Comparison of ENCODE assay signal across 15 mouse cellular contexts in genomic region chr4:46885627-46886383, GRCm38 (mm10).
DNase-seq lines count a peak whose midpoint lies in the region; ATAC-seq and TF ChIP-seq lines count a peak whose summit lies in the region.
"Had no signal": no experiment of that assay in that cellular context is flagged by ENCODE, and none has a peak within 500 bp of the region (broad histone marks: within the 10 kb centered on the region; RNA-seq: fewer than 3 reads in every experiment).

No protein-coding gene starts in this region.

- TF ChIP-seq POLR2A in lung, adult 2 months (IDR thresholded peaks at IDR 0.05; ENCODE audit: borderline replicate concordance, extremely low read depth, low read depth, low read length) = no peak

- no peaks in the 10 kb centered on the region for H3K9me3 ChIP-seq in intestine, embryonic 15.5 days
- no peaks in the 10 kb centered on the region for H3K9me3 ChIP-seq in stomach, postnatal 0 days (ENCODE audit: control insufficient read depth, low read length)
- H3K9me3 ChIP-seq: heart, embryonic 13.5 days; hindbrain, embryonic 15.5 days; midbrain, embryonic 12.5 days had no signal

- peak; percentile 36 for ATAC-seq in frontal cortex, adult (ENCODE audit: low TSS enrichment)
- no peak for ATAC-seq in intestine, embryonic 15.5 days
- no peak for ATAC-seq in stomach, postnatal 0 days (ENCODE audit: low FRiP score, low TSS enrichment)

- no peak for DNase-seq in frontal cortex, postnatal 25 days (ENCODE audit: low spot score in 2 of 2)
- DNase-seq in lung, postnatal 25 days (ENCODE audit: low spot score) = peak; percentile 31
- no peak for DNase-seq in lung, adult 2 months
- DNase-seq in left cerebral cortex, adult 18-20 months (ENCODE audit: low spot score in 2 of 2) = peak; percentile 46 to 76
- peak; percentile 49 for DNase-seq in right cerebral cortex, postnatal 25 days
- no peak for DNase-seq in stomach, postnatal 0 days (ENCODE audit: low spot score)
- DNase-seq: adrenal gland, adult 8-10 months; B cell, adult 2 months; kidney, postnatal 25 days had no signal

- TF ChIP-seq CTCF in lung, adult 2 months (IDR thresholded peaks at IDR 0.05; ENCODE audit: insufficient read depth, low read length) = no peak
- TF ChIP-seq CTCF in stomach, postnatal 0 days (IDR thresholded peaks at IDR 0.05; ENCODE audit: low read depth) = no peak

- no peak overlapping the region for H3K4me3 ChIP-seq in lung, adult 2 months (replicated peaks; ENCODE audit: extremely low read depth, low read depth, low read length)
- no peak overlapping the region for H3K4me3 ChIP-seq in intestine, embryonic 15.5 days (replicated peaks)
- H3K4me3 ChIP-seq in stomach, postnatal 0 days (ENCODE audit: low read depth, low read length) = no peak overlapping the region
- H3K4me3 ChIP-seq: heart, embryonic 13.5 days; hindbrain, embryonic 15.5 days; midbrain, embryonic 12.5 days had no signal

- H3K4me2 ChIP-seq in intestine, embryonic 15.5 days (replicated peaks) = no peak overlapping the region
- H3K4me2 ChIP-seq in stomach, postnatal 0 days (replicated peaks; ENCODE audit: low read depth) = no peak overlapping the region
- H3K4me2 ChIP-seq: heart, embryonic 13.5 days; hindbrain, embryonic 15.5 days; midbrain, embryonic 12.5 days had no signal

- no peak overlapping the region for H3K27ac ChIP-seq in intestine, embryonic 15.5 days
- H3K27ac ChIP-seq in stomach, postnatal 0 days (replicated peaks) = no peak overlapping the region
- H3K27ac ChIP-seq: heart, embryonic 13.5 days; liver, embryonic 14.5 days; midbrain, embryonic 12.5 days had no signal

- no peaks in the 10 kb centered on the region for H3K4me1 ChIP-seq in lung, adult 2 months (ENCODE audit: control insufficient read depth, insufficient read depth, low read length)
- peaks cover 5% of the 10 kb centered on the region; the same call in 1 of the 2 replicates for H3K4me1 ChIP-seq in intestine, embryonic 15.5 days (replicated peaks)
- H3K4me1 ChIP-seq in stomach, postnatal 0 days (replicated peaks; ENCODE audit: control insufficient read depth, insufficient read depth) = no peaks in the 10 kb centered on the region

- no peaks in the 10 kb centered on the region for H3K27me3 ChIP-seq in intestine, embryonic 15.5 days (replicated peaks)
- H3K27me3 ChIP-seq in stomach, postnatal 0 days (ENCODE audit: control insufficient read depth, insufficient read depth, low read length) = no peaks in the 10 kb centered on the region
- H3K27me3 ChIP-seq: hindbrain, embryonic 15.5 days; midbrain, embryonic 12.5 days had no signal

- H3K36me3 ChIP-seq in intestine, embryonic 15.5 days = no peaks in the 10 kb centered on the region
- no peaks in the 10 kb centered on the region for H3K36me3 ChIP-seq in stomach, postnatal 0 days (ENCODE audit: control insufficient read depth, insufficient read depth, low read length)
- H3K36me3 ChIP-seq: heart, embryonic 13.5 days; hindbrain, embryonic 15.5 days; midbrain, embryonic 12.5 days had no signal

- TF ChIP-seq EP300 in stomach, postnatal 0 days (optimal IDR thresholded peaks at IDR 0.05) = no peak

- no peak overlapping the region for H3K9ac ChIP-seq in intestine, embryonic 15.5 days
- H3K9ac ChIP-seq in stomach, postnatal 0 days (ENCODE audit: low read length) = no peak overlapping the region
- H3K9ac ChIP-seq: heart, embryonic 13.5 days; hindbrain, embryonic 15.5 days; liver, embryonic 14.5 days; midbrain, embryonic 12.5 days had no signal

- 79% methylated on average over 20 of the region's 20 CpGs for WGBS in lung, adult 2 months
- 80% methylated on average over 20 of the region's 20 CpGs for WGBS in intestine, embryonic 15.5 days
- 84% methylated on average over 20 of the region's 20 CpGs for WGBS in stomach, postnatal 0 days

Comparison
In these comparisons a context has a peak if more than half of its experiments do, and no peak if none do; other contexts are left out.
1. DNase-seq: peak in lung, postnatal 25 days (single experiment), left cerebral cortex, adult 18-20 months (2 of 2) and right cerebral cortex, postnatal 25 days (single experiment); none in frontal cortex, postnatal 25 days (0 of 2), lung, adult 2 months (single experiment) and stomach, postnatal 0 days (single experiment).